Mouse (Mus musculus): Measurements from ENCODE around the gene Lyrm4.

DNA sequence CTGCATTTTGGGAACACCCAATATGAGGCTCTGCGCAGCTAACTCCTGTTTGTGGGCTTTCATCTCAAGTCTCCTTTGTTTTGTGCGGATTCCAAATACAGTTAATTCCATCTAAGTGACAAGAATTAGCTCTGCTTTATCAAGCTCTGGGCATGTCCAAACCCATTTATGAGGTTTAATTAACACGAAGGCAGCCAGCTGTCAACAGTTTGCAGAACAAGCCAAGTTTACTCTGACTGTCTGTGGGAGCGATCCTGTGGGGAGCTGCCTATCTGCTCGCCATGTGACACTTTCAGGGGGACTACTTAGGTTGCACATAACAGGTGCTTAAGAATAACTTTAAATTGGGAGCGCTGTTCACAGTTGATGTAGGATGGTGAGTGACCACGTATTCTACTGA is 140.4 kb downstream of the Lyrm4 start:
- TF ChIP-seq CTCF (IDR thresholded peaks at IDR 0.05; ENCODE audit: control insufficient read depth, insufficient read depth, low read length) (no peak), POLR2A (IDR thresholded peaks at IDR 0.05; ENCODE audit: borderline replicate concordance, control insufficient read depth, low read depth, low read length) (no peak)

Data from bone marrow, adult 2 months (tissue).